Mouse (Mus musculus) stomach, postnatal 0 days (tissue): ENCODE results near the gene Dock8.

ENCODE experiments used
- CTCF ChIP-seq: IDR thresholded peaks from 2 replicates; pipeline ENCODE4 v1.5.1; 2016; ENCODE audit warnings: antibody characterized with exemption, low read depth, mild to moderate bottlenecking, moderate library complexity
- EP300 ChIP-seq: optimal IDR thresholded peaks from 2 replicates; pipeline ENCODE3; 2016; ENCODE audit warnings: antibody characterized with exemption

DNA sequence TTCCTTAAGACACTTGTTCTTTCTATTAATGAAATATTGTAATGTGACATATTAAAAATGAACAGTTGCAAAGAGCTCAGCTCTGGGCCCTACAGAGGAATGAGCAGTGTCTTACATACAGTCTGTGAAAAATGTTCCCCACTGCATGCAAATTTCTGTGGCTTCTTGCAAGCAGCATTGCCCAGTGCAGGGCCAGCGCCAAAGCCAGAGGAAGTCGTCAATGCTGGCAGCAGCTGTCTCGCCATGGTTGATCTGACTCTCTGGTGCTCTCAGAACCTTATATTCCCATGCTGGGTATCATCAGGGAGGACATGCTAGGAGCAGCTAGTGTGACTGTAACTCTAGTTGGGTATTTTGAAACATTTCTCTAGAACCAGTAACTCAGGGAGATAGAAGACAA, 3.5 kb downstream of the Dock8 start:
- TF ChIP-seq EP300: no peak
- no peak for TF ChIP-seq CTCF
